Mouse (Mus musculus) G1E-ER4 (cell line): Measurements from ENCODE around the gene Wdr72. TPM values are rescaled to one million over a fixed set of nuclear protein-coding genes. Genes with fewer than 3 reads are reported as not detected.

ENCODE experiments used
- GATA1 ChIP-seq: IDR thresholded peaks from one replicate; pipeline ENCODE4 v1.8.0; 2012; ENCODE audit warnings: low read length, inconsistent platforms
- polyA plus RNA-seq: library from polyadenylated mRNA; stranded (reverse); fragments of >175 nt; gene quantifications from 2 replicates; pipeline ENCODE4 v1.2.3, GENCODE M21; 2012

The Wdr72 gene
- polyA plus RNA-seq, 1 experiment = not detected

DNA sequence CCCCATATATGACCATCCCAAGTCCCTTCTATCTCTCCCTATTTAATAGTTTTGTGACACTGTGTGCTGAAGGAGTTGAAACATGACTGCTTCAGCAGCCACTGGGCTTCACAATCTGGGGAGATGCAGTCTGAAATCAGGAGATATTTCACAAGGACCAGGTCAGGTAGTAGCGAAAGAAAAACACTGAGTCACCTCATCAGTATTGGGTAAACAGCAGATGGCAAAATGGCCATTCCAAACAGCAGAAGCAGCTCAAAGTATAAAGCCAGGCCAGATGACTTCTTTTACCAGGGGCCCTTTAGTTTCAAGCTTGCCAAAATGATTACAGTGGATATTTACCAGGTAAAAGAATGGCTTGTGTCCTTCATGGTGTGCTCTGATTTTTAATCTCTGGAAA, 215.8 kb downstream of the Wdr72 start:
- no peak for TF ChIP-seq GATA1

DNA sequence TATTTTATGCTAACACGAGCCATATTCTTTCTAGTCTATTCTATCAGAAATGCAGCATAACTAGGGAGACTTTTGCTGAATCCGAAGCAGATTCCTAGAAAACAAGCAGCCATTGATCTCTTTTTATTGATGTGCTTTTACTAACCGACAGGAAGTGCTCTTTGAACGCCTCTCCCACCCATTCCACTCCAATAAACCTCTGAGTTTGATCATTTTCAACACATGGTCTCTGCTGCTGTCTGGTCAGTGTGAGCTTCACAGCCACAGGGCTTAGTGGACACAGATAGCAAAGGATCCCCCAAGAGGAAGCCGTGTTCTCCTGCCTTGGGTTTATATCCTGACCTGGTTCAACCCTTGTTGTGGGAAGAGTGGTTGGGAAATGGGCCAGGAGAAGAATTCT, 218.7 kb downstream of the Wdr72 start:
- TF ChIP-seq GATA1 = no peak

DNA sequence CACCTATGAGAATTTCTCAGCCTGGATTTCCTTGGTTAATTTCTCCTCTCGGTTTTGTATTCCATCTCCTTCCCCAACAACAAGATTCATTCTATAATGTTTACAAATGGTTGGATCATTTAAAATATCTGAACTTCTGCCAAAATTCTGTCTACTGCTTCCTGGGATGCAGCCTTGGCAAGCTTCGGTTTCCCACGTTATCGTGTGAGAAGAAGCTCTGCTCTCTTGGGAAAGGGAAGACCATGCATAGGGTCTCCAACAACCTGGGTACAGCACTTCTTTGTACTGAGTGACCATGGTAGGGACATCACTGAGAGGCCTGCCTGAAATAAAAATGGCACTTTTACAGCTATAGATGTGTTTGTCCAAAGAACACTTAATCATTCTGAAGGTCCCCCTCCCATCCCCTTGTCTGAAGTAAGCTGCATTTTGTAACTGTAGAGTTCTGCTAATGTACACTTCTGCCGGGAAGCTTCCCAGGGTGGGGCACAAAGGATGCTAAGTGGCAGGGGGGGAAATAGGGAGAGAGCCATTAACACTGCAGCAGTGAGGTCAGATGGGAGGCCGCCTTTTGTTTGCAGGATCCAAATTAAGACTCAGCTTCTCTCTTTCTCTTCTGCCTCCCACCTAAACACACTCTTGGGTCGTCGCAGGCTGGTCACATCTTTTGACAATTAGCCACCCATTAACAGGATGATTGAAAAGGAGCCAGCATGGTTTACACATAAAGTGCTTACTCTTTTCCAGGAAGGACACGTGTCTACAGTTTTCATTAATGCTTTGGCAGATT, 220.7 kb downstream of the Wdr72 start:
- no peak for TF ChIP-seq GATA1

DNA sequence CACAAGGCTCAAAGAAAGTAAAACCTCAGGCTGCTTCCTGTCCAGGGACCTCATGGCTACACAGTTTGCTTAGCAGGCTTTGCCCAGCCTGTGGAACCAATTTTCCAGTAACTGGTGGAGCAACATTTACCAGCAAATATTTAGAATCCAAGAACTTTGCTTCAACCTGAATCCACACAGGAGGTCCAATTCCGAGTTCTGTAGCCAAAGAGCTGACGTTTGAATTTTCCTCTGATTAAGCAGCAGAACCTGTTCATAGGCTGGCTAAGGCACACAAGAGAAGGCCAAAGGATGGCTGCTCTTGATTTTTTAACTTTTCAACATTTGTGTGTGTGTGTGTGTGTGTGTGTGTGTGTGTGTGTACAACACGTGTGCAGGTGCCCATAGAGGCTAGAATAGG, 222.2 kb downstream of the Wdr72 start:
- no peak for TF ChIP-seq GATA1

Other genes with a start within 250 kb of the Wdr72 start
- gene Unc13c, start 141.4 kb upstream of the Wdr72 start, polyA plus RNA-seq = not detected in 2 replicates